Mouse (Mus musculus) heart, adult 2 months (tissue): Measurements from ENCODE around the gene Dram1. TPM values are rescaled to one million over a fixed set of nuclear protein-coding genes. Genes with fewer than 3 reads are reported as not detected.

Experiments
- DNase-seq, 2 experiments: peaks; one replicate each; pipeline ENCODE4 v3.0.0; 2021
- H3K27ac ChIP-seq: fragments of 200-600 bp; 2 replicates; pipeline ENCODE4 v1.8.1; 2022
- H3K27me3 ChIP-seq: fragments of 200-500 bp; 2 replicates; pipeline ENCODE4 v1.6.1; 2012; ENCODE audit warnings: mild to moderate bottlenecking, low read length, inconsistent platforms, mixed read lengths; ENCODE audit not compliant: control insufficient read depth, insufficient read depth
- H3K36me3 ChIP-seq: fragments of 200-500 bp; 2 replicates; pipeline ENCODE4 v1.6.1; 2012; ENCODE audit warnings: low read length, inconsistent platforms; ENCODE audit not compliant: control insufficient read depth, insufficient read depth
- H3K4me1 ChIP-seq: fragments of 200-500 bp; 2 replicates; pipeline ENCODE4 v1.6.1; 2011; ENCODE audit warnings: low read length; ENCODE audit not compliant: control insufficient read depth, insufficient read depth
- H3K4me3 ChIP-seq: fragments of 200-600 bp; 2 replicates; pipeline ENCODE4 v1.8.1; 2022
- H3K79me2 ChIP-seq: fragments of 200-500 bp; replicated peaks from 2 replicates; pipeline ENCODE4 v1.6.1; 2012; ENCODE audit warnings: mild to moderate bottlenecking, inconsistent platforms, low read length, moderate library complexity, mixed read lengths; ENCODE audit not compliant: control insufficient read depth, insufficient read depth
- H3K9ac ChIP-seq: fragments of 200-500 bp; 2 replicates; pipeline ENCODE4 v1.6.1; 2012; ENCODE audit warnings: low read depth, mild to moderate bottlenecking, control low read depth, inconsistent platforms, low read length, mixed read lengths
- CTCF ChIP-seq: fragments of 200-600 bp; IDR thresholded peaks from 2 replicates; pipeline ENCODE4 v1.8.1; 2022; ENCODE audit warnings: antibody characterized with exemption, mild to moderate bottlenecking, moderate library complexity
- EP300 ChIP-seq: fragments of 200-500 bp; IDR thresholded peaks from 2 replicates; pipeline ENCODE4 v1.6.1; 2011; ENCODE audit warnings: low read depth, low read length, control low read depth; ENCODE audit not compliant: insufficient read depth
- POLR2A ChIP-seq: fragments of 200-500 bp; IDR thresholded peaks from 2 replicates; pipeline ENCODE4 v1.6.1; 2011; ENCODE audit warnings: mild to moderate bottlenecking, low read depth, low read length, control low read depth; ENCODE audit not compliant: insufficient read depth
- WGBS: fragments of 180-500 bp; shearing (Covaris S2); methylation state at CpG from one replicate; pipeline ENCODE4 v1.1.7; 2018; 5-methylcytosine and 5-hydroxymethylcytosine counted together
- intact Hi-C: fragments of 180-260 bp; cut with DNase I; formaldehyde crosslinking; loops from one replicate; pipeline ENCODE4 v1.15.1; 2025
- polyA plus RNA-seq: library from polyadenylated mRNA; depleted of rRNA; stranded (reverse); fragments of >200 nt; gene quantifications from 2 replicates; pipeline ENCODE4 v1.2.3, GENCODE M21; 2012
- total RNA-seq, 2 experiments: library from RNA; stranded (reverse); gene quantifications; 2 replicates each; pipeline ENCODE4 v1.2.3; 2021

The Dram1 gene
- total and polyA plus RNA-seq, 3 experiments: 3.7 to 6.8 (median 4.5) TPM

DNA sequence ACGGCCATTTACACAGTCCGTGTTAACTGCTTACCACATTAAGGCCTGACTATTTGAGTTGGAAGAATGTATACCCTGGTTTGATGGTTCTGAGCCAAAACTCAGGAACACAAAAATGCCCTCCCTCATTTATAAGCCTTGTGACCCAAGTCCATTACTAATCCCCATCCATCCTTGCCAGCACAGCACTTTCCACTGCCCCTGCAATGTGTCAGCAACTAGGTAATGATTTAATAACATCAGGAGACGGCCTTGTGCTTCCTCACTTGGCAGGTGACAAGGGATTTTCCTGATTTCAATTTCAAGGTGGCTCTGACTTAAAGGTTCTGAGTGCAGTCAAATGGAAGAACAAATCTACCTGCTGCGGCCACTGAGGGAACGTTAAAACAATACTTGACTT lies 64.0 kb downstream of the Dram1 start:
- 87% methylated on average over 5 of the region's 5 CpGs for WGBS
- Histone ChIP-seq H3K27me3 (no peaks in the 10 kb centered on the region), H3K4me1 (no peaks in the 10 kb centered on the region), H3K36me3 (no peaks in the 10 kb centered on the region), H3K79me2 (no peaks in the 10 kb centered on the region), H3K27ac (no peak overlapping the region), H3K9ac (no peak overlapping the region), H3K4me3 (no peak overlapping the region)
- no peak for DNase-seq
- intact Hi-C loops: no loop called here
- TF ChIP-seq CTCF: no peak
- TF ChIP-seq EP300: no peak
- no peak for TF ChIP-seq POLR2A

DNA sequence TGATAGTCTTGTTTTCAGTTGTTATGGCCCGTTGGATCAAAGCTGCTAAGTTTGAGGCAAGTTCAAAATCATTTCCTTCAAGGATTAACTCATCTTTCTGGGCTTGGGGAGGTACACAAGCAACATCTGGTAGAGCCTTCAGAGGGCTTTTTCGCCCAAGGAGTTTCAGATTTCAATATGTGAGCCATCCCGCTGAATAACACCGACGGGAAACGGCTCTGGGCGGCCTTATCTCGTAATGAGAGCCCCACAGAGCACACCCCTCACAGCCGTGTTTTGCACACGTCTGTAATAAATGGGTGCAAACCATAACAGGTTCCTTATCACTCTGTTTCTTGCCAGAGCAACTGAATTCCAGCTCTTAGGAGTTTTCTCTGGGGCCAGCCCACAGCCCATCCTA lies 69.0 kb downstream of the Dram1 start:
- Histone ChIP-seq H3K27me3 (no peaks in the 10 kb centered on the region), H3K79me2 (no peaks in the 10 kb centered on the region), H3K27ac (no peak overlapping the region), H3K9ac (no peak overlapping the region), H3K4me1 (no peaks in the 10 kb centered on the region; the same call in 1 of the 2 replicates), H3K36me3 (no peaks in the 10 kb centered on the region), H3K4me3 (no peak overlapping the region)
- DNase-seq: no peak
- intact Hi-C loops: loop anchor here (5.0 to 10.0 kb wide), 2 partner anchors 145 to 453 kb away; partner anchors contain the start of gene Igf1
- TF ChIP-seq POLR2A (no peak), EP300 (no peak), CTCF (no peak)
- 42% methylated on average over 10 of the region's 10 CpGs for WGBS

DNA sequence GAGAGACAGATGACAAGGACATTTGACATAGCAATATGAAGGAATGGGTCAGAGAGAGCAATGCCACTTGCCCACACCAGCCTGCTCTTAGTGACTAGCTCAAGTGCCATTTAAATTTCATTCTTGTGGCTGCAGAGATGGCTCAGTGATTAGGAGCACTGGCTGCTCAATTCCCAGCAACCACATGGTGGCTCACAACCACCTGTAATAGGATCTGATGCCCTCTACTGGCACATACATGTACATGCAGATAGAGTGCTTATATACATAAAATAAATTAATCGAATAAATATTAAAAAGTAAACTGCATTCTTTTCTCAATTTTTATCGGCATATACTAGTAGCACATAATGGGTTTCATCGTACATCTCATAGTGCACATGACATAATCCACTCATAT lies 72.6 kb downstream of the Dram1 start:
- Histone ChIP-seq H3K27ac (no peak overlapping the region), H3K27me3 (no peaks in the 10 kb centered on the region), H3K4me1 (peaks cover 2% of the 10 kb centered on the region; the same call in 1 of the 2 replicates), H3K9ac (no peak overlapping the region), H3K4me3 (no peak overlapping the region), H3K36me3 (no peaks in the 10 kb centered on the region), H3K79me2 (no peaks in the 10 kb centered on the region)
- TF ChIP-seq POLR2A (no peak), CTCF (peak; percentile 41), EP300 (no peak)
- 96% methylated on average over 3 of the region's 3 CpGs for WGBS
- no peak for DNase-seq
- intact Hi-C loops: loop anchor here (5.0 to 10.0 kb wide), 2 partner anchors 141 to 449 kb away; partner anchors contain the start of gene Igf1

DNA sequence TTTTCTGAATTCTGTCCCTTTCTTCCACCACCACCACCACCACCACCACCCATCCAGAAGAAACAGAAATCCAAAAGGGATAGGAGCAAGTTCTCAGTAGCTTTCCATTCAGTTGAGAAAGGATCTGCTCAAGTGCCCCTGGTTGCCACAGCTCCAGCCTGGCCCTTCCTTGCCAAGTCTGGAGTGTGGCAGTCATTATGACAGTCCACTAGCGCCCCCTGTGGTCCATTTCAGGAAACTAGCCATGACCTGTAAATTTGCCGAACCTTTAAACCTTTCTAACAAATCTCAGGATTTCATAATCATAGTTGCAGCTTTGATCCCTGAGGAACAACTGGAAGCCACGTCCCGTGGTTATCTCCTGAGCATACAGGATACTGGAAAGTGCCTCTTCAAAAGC lies 74.6 kb downstream of the Dram1 start:
- H3K79me2 ChIP-seq: no peaks in the 10 kb centered on the region
- TF ChIP-seq POLR2A: no peak
- peak; percentile 78 for TF ChIP-seq CTCF
- H3K36me3 ChIP-seq: no peaks in the 10 kb centered on the region
- peak; percentile 73 to 76 for DNase-seq
- no peak overlapping the region for H3K27ac ChIP-seq
- WGBS: 3% methylated on average over 4 of the region's 4 CpGs
- H3K4me1 ChIP-seq: peaks cover 2% of the 10 kb centered on the region; the same call in 1 of the 2 replicates
- no peak overlapping the region for H3K4me3 ChIP-seq
- H3K9ac ChIP-seq: no peak overlapping the region
- no peaks in the 10 kb centered on the region for H3K27me3 ChIP-seq
- intact Hi-C loops: loop anchor here (1.0 to 10.0 kb wide), 4 partner anchors 140 to 752 kb away; no protein-coding TSS in a partner anchor

DNA sequence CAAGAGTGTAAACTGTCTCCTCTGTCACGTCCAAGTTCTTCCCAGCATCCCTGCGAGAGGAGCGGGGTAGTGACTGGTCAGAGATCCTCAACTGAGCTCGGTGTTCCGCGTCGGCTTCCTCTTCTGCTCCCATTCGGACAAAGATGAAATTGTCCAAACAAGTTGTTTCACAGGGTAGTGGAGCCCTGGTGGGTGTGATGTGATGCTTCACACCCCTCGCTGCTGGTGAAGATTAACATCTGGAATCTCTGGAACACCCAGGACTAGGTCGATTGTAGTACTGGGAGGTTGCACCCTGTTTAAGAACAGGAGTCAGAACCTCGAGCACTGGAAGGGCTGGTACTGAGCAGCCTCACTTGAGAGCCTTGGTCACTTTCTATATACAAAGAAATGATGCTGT lies 75.8 kb downstream of the Dram1 start:
- H3K36me3 ChIP-seq: no peaks in the 10 kb centered on the region
- H3K9ac ChIP-seq: no peak overlapping the region
- TF ChIP-seq EP300 (no peak), CTCF (no peak), POLR2A (no peak)
- H3K4me3 ChIP-seq: no peak overlapping the region
- no peaks in the 10 kb centered on the region for H3K79me2 ChIP-seq
- intact Hi-C loops: loop anchor here (10.0 kb wide), 1 partner anchor 138 kb away; no protein-coding TSS in a partner anchor
- peak overlapping the region; percentile 15; the same call in 1 of the 2 replicates for H3K27ac ChIP-seq
- DNase-seq: peak in 1 of 2 experiments; percentile 18
- H3K4me1 ChIP-seq: peaks cover 2% of the 10 kb centered on the region; the same call in 1 of the 2 replicates
- no peaks in the 10 kb centered on the region for H3K27me3 ChIP-seq
- WGBS: 57% methylated on average over 11 of the region's 11 CpGs

DNA sequence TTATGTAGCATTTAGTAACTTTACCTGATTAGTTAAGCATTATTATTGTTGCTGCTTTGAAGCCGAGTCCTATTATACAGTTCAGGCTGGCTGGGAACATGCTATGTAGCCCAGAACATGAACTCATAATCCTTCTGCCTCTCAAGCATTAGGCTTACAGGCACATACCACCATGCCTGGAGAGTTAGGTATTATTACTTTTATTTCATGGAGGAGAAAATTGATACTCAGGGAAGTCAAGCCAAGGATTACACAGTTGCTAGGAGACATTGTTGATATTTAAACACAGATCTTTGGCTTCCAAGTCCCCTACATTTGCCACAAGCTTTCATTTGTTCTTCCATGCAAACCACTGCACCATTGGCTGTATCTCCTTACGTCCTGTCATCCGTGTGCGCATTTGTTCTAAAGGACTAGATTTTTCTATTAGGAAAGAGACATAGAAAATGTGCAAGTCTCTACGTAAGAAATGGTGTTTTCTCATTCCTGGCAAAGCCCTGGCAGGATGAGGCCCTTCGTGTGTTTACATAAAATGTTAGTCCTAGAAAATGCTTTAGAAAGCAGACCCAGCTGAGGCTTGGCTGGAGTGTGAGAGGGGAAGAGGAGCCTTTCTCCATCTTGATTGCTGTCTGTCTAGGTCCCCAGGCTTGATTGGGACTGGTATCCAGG lies 76.9 kb downstream of the Dram1 start:
- peaks cover 2% of the 10 kb centered on the region; the same call in 1 of the 2 replicates for H3K4me1 ChIP-seq
- no peaks in the 10 kb centered on the region for H3K79me2 ChIP-seq
- no peaks in the 10 kb centered on the region for H3K36me3 ChIP-seq
- TF ChIP-seq POLR2A (no peak), EP300 (no peak), CTCF (no peak)
- H3K4me3 ChIP-seq: no peak overlapping the region
- DNase-seq: no peak
- H3K27me3 ChIP-seq: no peaks in the 10 kb centered on the region
- WGBS: 74% methylated on average over 6 of the region's 6 CpGs
- intact Hi-C loops: loop anchor here (10.0 kb wide), 1 partner anchor 137 kb away; no protein-coding TSS in a partner anchor
- H3K9ac ChIP-seq: no peak overlapping the region
- H3K27ac ChIP-seq: no peak overlapping the region
